Comparison of ENCODE assay signal across 9 mouse cellular contexts in the genomic region with DNA sequence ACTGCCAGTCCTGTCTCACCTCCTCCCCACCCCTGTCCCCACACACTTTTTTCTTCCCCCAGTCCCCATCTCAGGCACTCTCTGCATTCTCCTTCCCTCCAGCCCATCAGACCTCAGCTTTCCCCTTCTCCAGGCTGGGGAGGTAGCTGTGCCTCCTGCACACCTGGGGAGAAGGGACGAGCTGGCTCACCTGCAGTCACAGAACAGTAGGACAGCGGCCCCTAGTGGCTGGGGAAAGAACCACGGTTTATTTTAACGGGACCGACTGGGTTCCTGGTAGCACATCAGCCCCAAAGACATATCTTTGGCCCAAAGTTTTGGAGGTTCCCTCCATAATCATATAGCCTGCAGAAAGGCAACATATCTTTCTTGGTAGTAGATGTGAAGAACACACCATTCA. TPM values are rescaled to one million over a fixed set of nuclear protein-coding genes. Genes with fewer than 3 reads are reported as not detected.
DNase-seq lines count a peak whose midpoint lies in the region; ATAC-seq and TF ChIP-seq lines count a peak whose summit lies in the region.
"Had no signal": no experiment of that assay in that cellular context is flagged by ENCODE, and none has a peak within 500 bp of the region (broad histone marks: within the 10 kb centered on the region; RNA-seq: fewer than 3 reads in every experiment).

No protein-coding gene starts in this region.

- no peaks in the 10 kb centered on the region for H3K9me3 ChIP-seq in heart, embryonic 12.5 days (replicated peaks)
- H3K9me3 ChIP-seq: limb, embryonic 12.5 days had no signal

- H3K36me3 ChIP-seq in heart, embryonic 12.5 days = no peaks in the 10 kb centered on the region
- H3K36me3 ChIP-seq in testis, adult 2 months (ENCODE audit: control insufficient read depth, insufficient read depth, low read length) = no peaks in the 10 kb centered on the region
- H3K36me3 ChIP-seq: limb, embryonic 12.5 days had no signal

- WGBS in heart, embryonic 12.5 days = under 1% methylated on average over 5 of the region's 5 CpGs

- H3K27ac ChIP-seq in heart, embryonic 12.5 days (ENCODE audit: poor library complexity, severe bottlenecking) = no peak overlapping the region
- no peak overlapping the region for H3K27ac ChIP-seq in testis, adult 2 months (ENCODE audit: control insufficient read depth, insufficient read depth, low read depth, low read length)
- H3K27ac ChIP-seq: limb, embryonic 12.5 days had no signal

- H3K4me1 ChIP-seq in heart, embryonic 12.5 days (replicated peaks) = peaks cover 10% of the 10 kb centered on the region
- H3K4me1 ChIP-seq in testis, adult 2 months (ENCODE audit: control insufficient read depth, insufficient read depth, low read length) = peaks cover 8% of the 10 kb centered on the region

- no peak overlapping the region for H3K4me2 ChIP-seq in heart, embryonic 12.5 days
- H3K4me2 ChIP-seq: limb, embryonic 12.5 days had no signal

- peak; percentile 68 to 89 for DNase-seq in heart, adult 18-20 months
- DNase-seq in c-Kit-positive CD71-negative TER-119-negative erythroid progenitor cells, embryonic 14.5 days (ENCODE audit: low read depth) = peak; percentile 66
- DNase-seq in frontal cortex, postnatal 25 days (ENCODE audit: low spot score in 2 of 2) = peak; percentile 76 to 84
- peak; percentile 83 to 86 for DNase-seq in layer of hippocampus, postnatal 10 days (ENCODE audit: low spot score in 2 of 2)
- DNase-seq in mesoderm, embryonic 11.5 days (ENCODE audit: low read depth, low spot score) = peak; percentile 56

- peak; percentile 97 for TF ChIP-seq CTCF in testis, adult 2 months (IDR thresholded peaks at IDR 0.05; ENCODE audit: control insufficient read depth, insufficient read depth, insufficient replicate concordance, low read depth, low read length)

- H3K9ac ChIP-seq in heart, embryonic 12.5 days = no peak overlapping the region
- H3K9ac ChIP-seq: limb, embryonic 12.5 days had no signal

- no peak for ATAC-seq in heart, embryonic 12.5 days (ENCODE audit: insufficient number of reproducible peaks, low FRiP score)
- ATAC-seq in CD4-positive, CD25-positive, alpha-beta regulatory T cell, adult 4 months = peak; percentile 49

- TF ChIP-seq POLR2A in testis, adult 2 months (IDR thresholded peaks at IDR 0.05; ENCODE audit: control insufficient read depth, low read depth, low read length) = no peak

- H3K27me3 ChIP-seq in heart, embryonic 12.5 days (replicated peaks) = peaks cover 36% of the 10 kb centered on the region
- H3K27me3 ChIP-seq in testis, adult 2 months (ENCODE audit: control insufficient read depth, insufficient read depth, low read length) = no peaks in the 10 kb centered on the region

- H3K4me3 ChIP-seq in heart, embryonic 12.5 days = no peak overlapping the region
- no peak overlapping the region for H3K4me3 ChIP-seq in testis, adult 2 months (ENCODE audit: control insufficient read depth, low read depth, low read length)
- H3K4me3 ChIP-seq: limb, embryonic 12.5 days had no signal

RNA-seq across cellular contexts. Expression of gene Adgrl1, which starts 6.0 kb away (rescaled TPM):
- total RNA-seq in heart, adult 18-20 months (2021) = 10 to 100 TPM in 1 of 2 experiments, 1 to 10 TPM in 1; 9.9 to 10.9 TPM
- polyA plus RNA-seq in heart, embryonic 12.5 days (2016; fragmentation: Nextera tagmentation; extraction: Ambion mirVana) = 11.2 and 11.4 TPM in 2 replicates
- 10 to 100 TPM in 1 of 2 experiments, 1 to 10 TPM in 1; 8.9 to 11.5 TPM for polyA plus RNA-seq in CD4-positive, CD25-positive, alpha-beta regulatory T cell, adult 4 months (2017; shearing (Covaris generic))
- total RNA-seq in layer of hippocampus, postnatal 10 days (2021) = 100 to 1,000 TPM; 360 to 379 TPM
- polyA plus RNA-seq in testis, adult 2 months (2012; rRNA removed) = 54.3 and 64.0 TPM in 2 replicates
